Mouse (Mus musculus) limb, embryonic 12.5 days (tissue): ENCODE data around the gene Gm32742. TPM values are rescaled to one million over a fixed set of nuclear protein-coding genes. Genes with fewer than 3 reads are reported as not detected.

Source experiments
- ATAC-seq: fragments of 200-750 bp; cut with Nextera tagmentation; 2 replicates; pipeline ENCODE4 v1.8.0; 2017; ENCODE audit warnings: low read depth, moderate TSS enrichment; ENCODE audit not compliant: insufficient number of reproducible peaks, insufficient read depth, low FRiP score, low TSS enrichment
- H3K27ac ChIP-seq: fragments of 300-500 bp; sonication (generic); 2 replicates; pipeline ENCODE4 v1.5.1; 2016; ENCODE audit warnings: mild to moderate bottlenecking, moderate library complexity
- H3K27me3 ChIP-seq: fragments of 300-500 bp; sonication (generic); 2 replicates; pipeline ENCODE4 v1.6.1; 2016; ENCODE audit warnings: mild to moderate bottlenecking, moderate library complexity
- H3K36me3 ChIP-seq: fragments of 300-500 bp; sonication (generic); 2 replicates; pipeline ENCODE4 v1.6.1; 2016; ENCODE audit warnings: mild to moderate bottlenecking, moderate library complexity
- H3K4me1 ChIP-seq: fragments of 300-500 bp; sonication (generic); replicated peaks from 2 replicates; pipeline ENCODE4 v1.6.1; 2016
- H3K4me2 ChIP-seq: fragments of 300-500 bp; sonication (generic); 2 replicates; pipeline ENCODE4 v1.6.1; 2016; ENCODE audit warnings: mild to moderate bottlenecking, moderate library complexity
- H3K4me3 ChIP-seq: fragments of 300-500 bp; sonication (generic); replicated peaks from 2 replicates; pipeline ENCODE4 v1.5.1; 2016; ENCODE audit warnings: mild to moderate bottlenecking
- H3K9ac ChIP-seq: fragments of 300-500 bp; sonication (generic); replicated peaks from 2 replicates; pipeline ENCODE4 v1.6.1; 2016; ENCODE audit warnings: mild to moderate bottlenecking, moderate library complexity
- H3K9me3 ChIP-seq: fragments of 300-500 bp; sonication (generic); 2 replicates; pipeline ENCODE4 v1.6.1; 2016; ENCODE audit warnings: mild to moderate bottlenecking, moderate library complexity
- WGBS: fragments of 180-500 bp; shearing (Covaris S2); methylation state at CpG from one replicate; pipeline ENCODE4 v1.1.7; 2016; 5-methylcytosine and 5-hydroxymethylcytosine counted together
- polyA plus RNA-seq: library from polyadenylated mRNA; unstranded; fragments of >200 nt; fragmentation: Nextera tagmentation; extraction: Ambion mirVana; gene quantifications from 2 replicates; pipeline ENCODE4 v1.2.1, GENCODE M21; 2016

The Gm32742 gene
- polyA plus RNA-seq, 1 experiment from 2014 or later: 0.03 TPM

DNA sequence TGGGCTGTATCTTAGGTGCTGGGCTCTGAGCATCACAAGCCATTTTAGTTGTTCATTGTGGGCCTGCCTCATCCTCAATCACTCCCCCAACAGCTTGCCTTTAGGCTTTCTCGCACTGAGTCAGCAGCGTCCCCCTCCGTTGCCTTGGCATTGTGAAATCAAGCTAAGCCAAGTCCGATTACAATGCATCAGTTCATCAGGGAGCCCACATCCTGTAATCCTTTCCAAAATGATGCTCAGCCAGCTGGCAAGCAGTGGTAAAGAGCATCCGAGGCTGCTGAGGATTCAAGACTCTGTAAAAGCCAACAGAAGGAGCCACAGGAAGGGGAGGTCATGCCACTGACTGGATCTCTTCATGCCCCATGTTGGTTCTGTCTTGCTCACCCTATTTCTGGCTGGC lies 15.3 kb upstream of the Gm32742 start:
- no peaks in the 10 kb centered on the region for H3K27me3 ChIP-seq
- no peaks in the 10 kb centered on the region for H3K36me3 ChIP-seq
- WGBS: 89% methylated on average over 5 of the region's 5 CpGs
- H3K4me3 ChIP-seq: no peak overlapping the region
- no peak overlapping the region for H3K27ac ChIP-seq
- H3K4me2 ChIP-seq: no peak overlapping the region
- H3K9ac ChIP-seq: no peak overlapping the region
- no peak for ATAC-seq
- H3K4me1 ChIP-seq: no peaks in the 10 kb centered on the region
- no peaks in the 10 kb centered on the region for H3K9me3 ChIP-seq

DNA sequence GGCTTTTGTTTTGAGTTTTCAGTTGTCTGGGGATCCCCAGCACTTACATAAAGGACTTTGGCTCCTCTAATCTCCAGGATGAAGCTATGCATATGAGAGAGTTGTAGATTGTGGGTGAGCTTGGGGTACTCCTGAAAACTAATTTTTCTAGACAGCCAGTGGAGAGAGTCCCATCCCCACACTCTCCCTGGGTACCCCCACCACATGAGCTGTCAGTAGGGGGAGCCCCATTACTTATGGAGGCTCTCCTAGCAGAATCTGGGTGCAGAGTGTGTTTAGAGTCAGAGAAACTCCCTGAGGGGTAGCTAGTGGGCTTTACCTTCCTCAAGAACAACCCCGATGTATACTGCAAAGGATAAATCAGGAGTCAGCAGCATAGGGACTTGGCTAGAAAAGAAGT lies 13.0 kb upstream of the Gm32742 start:
- Histone ChIP-seq H3K4me1 (no peaks in the 10 kb centered on the region), H3K9ac (no peak overlapping the region), H3K9me3 (no peaks in the 10 kb centered on the region), H3K27ac (no peak overlapping the region), H3K27me3 (no peaks in the 10 kb centered on the region), H3K4me2 (no peak overlapping the region), H3K36me3 (no peaks in the 10 kb centered on the region), H3K4me3 (no peak overlapping the region)
- WGBS: 93% methylated on average over 1 of the region's 1 CpGs
- no peak for ATAC-seq

DNA sequence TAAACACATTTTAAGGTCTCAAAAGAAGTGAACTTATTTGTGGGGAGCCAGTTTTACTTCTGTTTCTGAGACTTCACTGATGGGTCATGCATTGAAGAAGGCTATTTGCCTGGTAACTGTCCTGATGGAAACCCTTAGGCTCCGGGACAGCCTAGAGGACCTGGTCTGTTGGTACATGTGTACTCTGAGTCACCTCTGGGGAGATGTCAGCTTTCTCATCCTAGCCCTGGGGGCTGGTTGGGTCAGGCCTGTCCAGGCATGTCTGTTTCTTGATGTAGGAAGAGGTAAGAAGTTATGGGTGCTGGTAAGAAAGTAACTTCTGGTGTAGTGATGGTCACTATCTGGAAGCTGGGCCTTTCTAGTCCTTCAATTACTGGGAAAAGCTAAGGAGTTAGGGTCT lies 10.4 kb upstream of the Gm32742 start:
- ATAC-seq: no peak
- Histone ChIP-seq H3K9me3 (no peaks in the 10 kb centered on the region), H3K4me3 (no peak overlapping the region), H3K27me3 (no peaks in the 10 kb centered on the region), H3K27ac (no peak overlapping the region), H3K4me1 (no peaks in the 10 kb centered on the region), H3K36me3 (no peaks in the 10 kb centered on the region), H3K4me2 (no peak overlapping the region), H3K9ac (no peak overlapping the region)
- WGBS: 93% methylated on average over 1 of the region's 1 CpGs

DNA sequence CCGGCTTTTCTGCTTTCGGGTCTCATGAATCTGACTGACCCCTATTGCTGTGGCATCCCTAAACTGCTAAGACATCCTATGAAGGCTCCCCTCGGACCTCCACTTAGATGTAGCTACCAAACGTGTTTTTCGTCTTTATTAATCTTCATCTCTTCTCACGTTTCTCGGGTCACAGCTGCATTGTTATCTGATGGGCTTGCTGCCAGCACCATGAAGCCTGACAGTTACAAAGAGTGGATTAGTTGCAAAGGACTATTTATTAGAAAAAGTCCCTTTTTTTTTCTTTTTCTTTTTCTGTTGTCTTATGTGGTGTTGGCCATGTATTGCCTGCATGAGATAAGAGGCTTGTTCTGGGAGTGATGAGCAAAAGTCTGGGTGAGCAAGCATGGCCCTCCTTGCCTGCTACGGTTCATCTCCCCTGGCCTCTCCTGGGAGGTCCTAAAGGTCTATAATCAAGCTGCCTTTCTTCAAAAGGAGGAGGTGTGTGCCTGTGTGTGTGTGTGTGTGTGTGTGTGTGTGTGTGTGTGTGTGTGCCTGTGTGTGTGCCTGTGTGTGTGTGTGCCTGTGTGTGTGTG lies 9.7 kb upstream of the Gm32742 start:
- ATAC-seq: no peak
- Histone ChIP-seq H3K4me1 (no peaks in the 10 kb centered on the region), H3K4me2 (no peak overlapping the region), H3K9ac (no peak overlapping the region), H3K27me3 (no peaks in the 10 kb centered on the region), H3K27ac (no peak overlapping the region), H3K36me3 (no peaks in the 10 kb centered on the region), H3K9me3 (no peaks in the 10 kb centered on the region), H3K4me3 (no peak overlapping the region)
- 67% methylated on average over 8 of the region's 8 CpGs for WGBS

DNA sequence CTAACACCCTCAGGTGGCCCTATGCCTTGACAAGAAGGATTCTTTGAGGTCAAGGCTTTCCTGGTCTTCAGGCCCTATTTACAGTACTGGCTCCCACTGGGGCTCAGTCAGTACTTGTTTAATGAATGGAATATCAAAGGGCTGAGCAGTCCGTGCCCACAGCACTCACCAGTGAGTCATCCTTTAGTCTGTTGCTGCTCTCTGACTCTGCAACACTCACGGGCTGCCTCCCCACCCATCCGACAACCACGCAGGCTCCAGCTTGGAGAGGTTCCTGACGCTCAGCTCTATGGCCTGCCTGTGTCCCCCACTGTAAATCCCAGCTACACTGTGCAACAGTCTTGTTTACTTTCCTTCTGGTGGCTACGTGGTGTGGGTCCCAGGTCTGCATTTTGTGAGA lies 5.0 kb upstream of the Gm32742 start:
- Histone ChIP-seq H3K4me1 (no peaks in the 10 kb centered on the region), H3K27ac (no peak overlapping the region), H3K9me3 (no peaks in the 10 kb centered on the region), H3K4me3 (no peak overlapping the region), H3K4me2 (no peak overlapping the region), H3K27me3 (no peaks in the 10 kb centered on the region), H3K36me3 (no peaks in the 10 kb centered on the region), H3K9ac (no peak overlapping the region)
- 66% methylated on average over 6 of the region's 6 CpGs for WGBS
- ATAC-seq: no peak

DNA sequence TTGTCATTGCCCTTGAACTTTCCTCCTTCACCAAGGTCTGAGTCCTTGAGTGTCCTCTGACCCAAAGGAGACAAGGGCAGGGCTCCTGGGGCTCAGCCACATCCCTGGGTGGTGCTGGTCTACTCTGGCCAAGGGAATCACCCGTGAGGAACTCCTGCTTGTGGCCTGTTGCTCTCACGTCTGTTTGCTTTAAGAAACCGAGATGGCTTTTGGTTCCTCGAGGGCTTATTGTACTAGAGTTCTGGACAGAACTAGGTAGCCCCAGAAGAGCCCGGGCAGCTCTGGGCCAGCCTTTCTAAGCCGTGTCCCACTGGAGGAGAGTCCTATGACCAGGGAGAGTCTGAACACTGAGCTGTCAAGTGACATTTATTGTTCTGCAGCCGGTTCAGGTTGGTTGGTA lies 3.8 kb upstream of the Gm32742 start:
- Histone ChIP-seq H3K4me2 (no peak overlapping the region), H3K9me3 (no peaks in the 10 kb centered on the region), H3K9ac (no peak overlapping the region), H3K4me1 (no peaks in the 10 kb centered on the region), H3K27me3 (no peaks in the 10 kb centered on the region), H3K36me3 (no peaks in the 10 kb centered on the region), H3K27ac (no peak overlapping the region), H3K4me3 (no peak overlapping the region)
- 86% methylated on average over 7 of the region's 7 CpGs for WGBS
- ATAC-seq: no peak

DNA sequence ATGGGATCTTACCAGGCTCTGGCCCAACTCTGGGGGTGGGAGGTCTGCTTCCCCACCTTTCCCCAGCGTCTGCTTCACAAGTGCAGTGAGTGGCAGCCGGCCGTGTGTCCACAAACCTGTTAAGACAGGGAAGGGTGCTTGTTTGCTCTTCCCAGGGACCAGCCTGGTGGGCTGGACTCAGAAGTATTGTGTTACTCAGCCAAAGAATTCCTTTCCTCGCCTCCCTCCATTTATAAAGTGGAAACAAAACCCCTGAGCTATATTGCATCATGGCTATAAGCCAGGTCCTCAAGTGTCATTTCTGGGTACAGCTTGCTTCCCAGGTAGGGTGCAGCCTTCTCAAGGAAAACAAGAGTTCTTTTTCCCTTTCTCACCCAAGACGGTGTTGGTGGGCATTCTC lies 3.4 kb upstream of the Gm32742 start:
- Histone ChIP-seq H3K27me3 (no peaks in the 10 kb centered on the region), H3K9me3 (no peaks in the 10 kb centered on the region), H3K4me3 (no peak overlapping the region), H3K4me1 (no peaks in the 10 kb centered on the region), H3K4me2 (no peak overlapping the region), H3K27ac (no peak overlapping the region), H3K36me3 (no peaks in the 10 kb centered on the region), H3K9ac (no peak overlapping the region)
- 76% methylated on average over 5 of the region's 5 CpGs for WGBS
- ATAC-seq: no peak

DNA sequence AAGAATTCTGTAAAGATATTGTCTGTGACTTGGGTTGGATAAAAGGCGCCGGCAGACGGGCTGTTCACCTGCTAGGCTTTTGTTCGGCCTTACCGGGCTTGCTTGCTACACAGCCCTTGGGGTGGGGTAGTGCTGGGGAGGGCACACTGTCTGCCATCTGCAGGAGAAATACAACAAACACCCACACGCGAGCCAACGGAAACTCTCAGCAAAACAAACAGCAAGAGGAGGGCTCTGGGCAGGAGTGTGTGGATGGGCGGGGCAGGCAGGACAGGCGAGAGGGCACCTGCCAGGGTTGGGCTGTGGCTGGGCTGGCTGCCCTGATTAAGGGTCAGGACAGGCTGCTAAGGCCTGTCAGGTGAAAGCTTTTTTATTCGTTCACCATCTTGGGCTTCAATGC lies 2.6 kb upstream of the Gm32742 start:
- ATAC-seq: no peak
- Histone ChIP-seq H3K9me3 (no peaks in the 10 kb centered on the region), H3K4me3 (no peak overlapping the region), H3K27me3 (no peaks in the 10 kb centered on the region), H3K27ac (no peak overlapping the region), H3K36me3 (no peaks in the 10 kb centered on the region), H3K9ac (no peak overlapping the region), H3K4me2 (no peak overlapping the region), H3K4me1 (no peaks in the 10 kb centered on the region)
- WGBS: 71% methylated on average over 11 of the region's 11 CpGs

DNA sequence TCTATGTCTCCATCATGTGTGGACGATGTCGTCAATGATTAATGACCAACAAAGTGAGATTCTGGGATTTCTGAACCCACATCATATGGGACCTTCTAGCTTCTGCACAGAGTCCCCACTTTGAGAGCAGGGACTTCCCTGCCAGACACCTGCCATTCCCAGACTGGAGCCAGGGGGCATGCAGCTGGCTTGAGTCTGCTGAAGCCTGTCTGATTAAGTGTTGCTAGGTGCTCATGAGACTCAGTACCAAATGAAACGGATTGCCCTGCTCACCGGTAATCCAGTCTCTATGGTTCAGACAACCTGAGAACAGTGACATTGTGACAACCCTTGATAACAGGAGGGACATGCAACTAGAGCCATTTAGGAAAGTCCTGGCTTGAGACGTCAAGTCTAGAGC lies 1.3 kb downstream of the Gm32742 start:
- no peak overlapping the region for H3K27ac ChIP-seq
- H3K9me3 ChIP-seq: no peaks in the 10 kb centered on the region
- no peaks in the 10 kb centered on the region for H3K4me1 ChIP-seq
- ATAC-seq: no peak
- no peak overlapping the region for H3K4me2 ChIP-seq
- H3K36me3 ChIP-seq: no peaks in the 10 kb centered on the region
- H3K4me3 ChIP-seq: no peak overlapping the region
- H3K27me3 ChIP-seq: peaks cover 18% of the 10 kb centered on the region
- WGBS: 85% methylated on average over 5 of the region's 5 CpGs
- H3K9ac ChIP-seq: no peak overlapping the region

DNA sequence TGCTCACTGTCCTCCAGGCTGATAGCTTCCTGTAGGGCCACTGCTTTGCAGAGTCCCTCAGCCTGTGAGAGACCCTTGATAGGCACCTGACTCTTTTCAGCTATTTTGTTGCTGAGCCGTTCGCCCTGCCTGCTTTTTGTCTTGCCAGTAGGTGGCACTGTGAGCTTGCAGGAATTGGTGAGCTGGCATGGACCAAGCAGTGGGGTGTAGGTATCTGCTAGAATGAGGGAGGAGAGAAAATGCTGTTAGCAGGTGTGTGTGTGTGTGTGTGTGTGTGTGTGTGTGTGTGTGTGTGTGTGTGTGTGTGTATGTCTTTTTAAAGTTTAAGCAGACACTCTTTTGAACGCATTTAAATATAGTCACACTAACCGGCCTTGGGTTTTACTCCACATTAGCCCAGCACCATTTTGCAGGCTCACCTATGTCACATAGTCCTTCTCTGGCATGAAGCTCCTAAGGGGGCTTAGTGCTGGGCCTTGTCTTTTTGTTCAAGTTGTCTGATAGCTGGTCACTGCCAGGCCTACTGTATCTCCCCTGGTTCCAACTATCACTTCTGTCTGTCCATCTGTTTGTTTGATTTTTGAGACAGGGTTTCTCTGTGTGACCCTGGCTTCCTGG lies 3.4 kb downstream of the Gm32742 start:
- Histone ChIP-seq H3K4me1 (no peaks in the 10 kb centered on the region), H3K9me3 (no peaks in the 10 kb centered on the region), H3K9ac (no peak overlapping the region), H3K36me3 (no peaks in the 10 kb centered on the region), H3K27me3 (peaks cover 22% of the 10 kb centered on the region), H3K4me2 (no peak overlapping the region), H3K27ac (no peak overlapping the region), H3K4me3 (no peak overlapping the region)
- 24% methylated on average over 4 of the region's 4 CpGs for WGBS
- peak; percentile 65; the same call in 1 of the 2 replicates for ATAC-seq

DNA sequence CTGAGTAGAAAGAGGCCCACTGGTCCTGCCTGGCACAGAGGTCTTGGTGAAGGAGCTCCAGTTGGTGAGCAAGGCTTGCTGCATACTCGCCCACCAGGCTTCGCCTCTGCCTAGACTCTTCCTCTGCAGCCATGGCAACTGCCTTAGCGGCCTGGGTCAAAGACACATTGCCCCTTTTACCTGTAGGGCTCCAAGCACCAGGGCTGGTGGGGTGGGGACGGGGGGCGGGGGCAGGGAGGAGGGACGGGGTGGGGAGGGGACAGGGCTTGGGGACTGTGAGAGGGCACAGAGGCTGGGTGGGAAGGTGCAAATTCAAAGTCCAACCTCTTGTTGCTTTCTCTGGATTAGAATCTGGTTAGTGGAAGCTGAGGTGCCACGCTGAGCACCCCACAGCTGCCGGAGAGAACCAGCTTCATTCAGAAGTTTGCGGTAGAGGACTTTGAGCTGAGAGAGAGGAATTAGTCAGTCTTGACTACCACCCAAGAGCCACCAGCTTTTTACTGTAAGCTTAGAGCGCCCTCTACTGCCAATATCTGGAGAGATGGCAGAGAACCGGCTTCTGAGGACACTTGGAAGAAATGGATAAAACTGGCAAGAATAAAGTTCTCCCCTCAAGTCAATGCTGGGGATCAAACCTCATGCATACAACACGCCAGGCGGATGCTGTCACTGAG lies 13.1 kb downstream of the Gm32742 start:
- H3K9ac ChIP-seq: 0 out of 2 replicates have a peak overlapping the region, but pooled peaks have one; percentile 18
- H3K9me3 ChIP-seq: no peaks in the 10 kb centered on the region
- ATAC-seq: peak; percentile 67; the same call in 1 of the 2 replicates
- H3K36me3 ChIP-seq: no peaks in the 10 kb centered on the region
- peak overlapping the region; percentile 8; the same call in 1 of the 2 replicates for H3K4me3 ChIP-seq
- WGBS: 17% methylated on average over 13 of the region's 13 CpGs
- H3K4me1 ChIP-seq: peaks cover 10% of the 10 kb centered on the region
- no peak overlapping the region for H3K27ac ChIP-seq
- peaks cover 13% of the 10 kb centered on the region; the same call in 1 of the 2 replicates for H3K27me3 ChIP-seq
- H3K4me2 ChIP-seq: peak overlapping the region; percentile 42
